Mouse (Mus musculus) bone marrow macrophage, adult 2 months (primary cell): Measurements from ENCODE around the gene Ssh2.

Source experiments
- CTCF ChIP-seq: IDR thresholded peaks from 2 replicates; pipeline ENCODE4 v1.5.1; 2012; ENCODE audit warnings: low read depth, mild to moderate bottlenecking, low read length, moderate library complexity
- POLR2A ChIP-seq: IDR thresholded peaks from 2 replicates; pipeline ENCODE4 v1.6.1; 2012; ENCODE audit warnings: mild to moderate bottlenecking, low read depth, low read length, borderline replicate concordance

- TF ChIP-seq POLR2A, result no peak
- TF ChIP-seq CTCF, result no peak
Measured at GRCm38 (mm10) chr11:77182041-77182440, 34.0 kb upstream of the Ssh2 start.
